Mouse (Mus musculus) gastrocnemius, postnatal 10 days (tissue): ENCODE measurements around the gene Galr3. TPM values are rescaled to one million over a fixed set of nuclear protein-coding genes. Genes with fewer than 3 reads are reported as not detected.
"Not testable (repeated sequence)": the region's sequence is repeated elsewhere in the genome, so short reads cannot be mapped to it uniquely, and the experiment has no call there.

Source experiments
- DNase-seq: peaks from one replicate; pipeline ENCODE4 v3.0.0; 2021; ENCODE audit warnings: mixed read lengths
- total RNA-seq, 2 experiments: library from RNA; stranded (reverse); gene quantifications; 2 replicates each; pipeline ENCODE4 v1.2.3; 2021

The Galr3 gene
- total RNA-seq, 2 experiments from 2014 or later, result 0.25 to 0.35 TPM

DNA sequence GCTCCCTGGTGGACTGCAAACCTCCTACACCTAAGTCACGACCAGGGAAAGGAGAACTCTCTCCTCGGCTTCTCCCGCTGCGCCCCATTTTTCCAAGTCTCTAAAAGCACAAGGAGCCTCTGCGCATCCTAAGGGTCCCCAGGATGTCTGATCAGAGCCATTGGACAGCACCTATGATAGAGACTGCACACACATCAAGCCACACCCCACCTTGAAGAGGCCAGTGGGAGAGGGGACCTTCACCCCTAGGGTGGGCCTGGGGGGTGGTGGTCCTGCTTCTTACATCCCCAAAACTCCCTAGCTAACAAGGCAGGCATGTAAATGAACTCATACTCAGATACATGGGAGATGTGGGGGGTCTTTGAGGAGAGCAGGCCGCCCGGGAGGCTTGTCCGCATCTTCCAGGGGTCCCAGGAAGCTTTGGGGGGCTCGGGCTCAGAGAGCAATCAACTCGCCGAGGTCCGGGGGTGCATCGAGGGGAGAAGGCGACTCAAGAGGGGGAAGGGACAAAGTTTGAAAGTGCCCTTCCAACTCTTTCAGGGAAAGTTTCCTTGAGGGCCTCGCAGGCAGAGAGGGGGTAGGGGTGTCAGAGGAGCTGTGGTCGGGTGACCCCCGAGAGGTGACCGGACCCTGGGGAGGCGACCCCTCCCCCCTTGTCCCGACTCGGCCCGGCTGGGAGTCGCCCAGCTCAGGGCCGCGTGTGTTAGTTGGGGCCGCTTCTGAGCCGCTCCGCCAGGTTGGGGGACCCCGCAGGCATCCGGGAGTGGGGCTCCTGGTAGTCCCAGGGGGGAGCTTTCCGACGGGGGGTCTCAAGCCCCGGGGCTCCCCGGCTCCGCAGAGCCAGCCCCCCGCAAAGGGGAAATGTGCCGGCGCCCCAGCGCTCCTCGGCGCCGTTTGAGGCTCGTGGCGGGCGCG lies 14.1 kb upstream of the Galr3 start:
- peak; percentile 54 for DNase-seq

DNA sequence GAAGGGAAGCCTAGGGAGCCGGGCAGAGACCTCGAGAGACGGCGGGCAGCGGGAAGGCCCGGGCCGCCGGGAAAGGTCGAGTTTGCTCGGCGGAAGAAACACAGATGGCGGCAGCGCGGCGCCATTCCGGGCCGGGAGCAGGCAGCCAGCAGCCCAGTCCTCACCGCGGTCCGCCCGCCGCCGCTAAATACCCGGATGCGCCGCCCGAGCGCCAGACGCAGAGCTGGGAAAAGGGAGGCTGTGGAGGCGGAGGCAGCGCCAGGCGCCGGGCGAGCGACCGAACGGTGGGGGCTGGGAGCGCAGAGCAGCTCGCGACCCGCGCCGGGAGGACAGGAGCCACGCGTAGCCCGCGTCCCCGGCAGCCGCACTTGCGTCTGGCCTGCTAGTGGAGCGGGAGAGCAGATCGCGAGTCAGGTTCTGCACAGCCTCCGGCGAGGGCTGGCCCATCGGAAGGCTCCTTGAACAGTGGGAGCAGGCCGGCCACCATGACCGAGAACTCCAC lies 13.4 kb upstream of the Galr3 start, which contains the start of gene H1f0:
TSS of gene H1f0 (plus strand) at position 214 of the 502 bp plus-strand sequence.
- peak; percentile 98 for DNase-seq

DNA sequence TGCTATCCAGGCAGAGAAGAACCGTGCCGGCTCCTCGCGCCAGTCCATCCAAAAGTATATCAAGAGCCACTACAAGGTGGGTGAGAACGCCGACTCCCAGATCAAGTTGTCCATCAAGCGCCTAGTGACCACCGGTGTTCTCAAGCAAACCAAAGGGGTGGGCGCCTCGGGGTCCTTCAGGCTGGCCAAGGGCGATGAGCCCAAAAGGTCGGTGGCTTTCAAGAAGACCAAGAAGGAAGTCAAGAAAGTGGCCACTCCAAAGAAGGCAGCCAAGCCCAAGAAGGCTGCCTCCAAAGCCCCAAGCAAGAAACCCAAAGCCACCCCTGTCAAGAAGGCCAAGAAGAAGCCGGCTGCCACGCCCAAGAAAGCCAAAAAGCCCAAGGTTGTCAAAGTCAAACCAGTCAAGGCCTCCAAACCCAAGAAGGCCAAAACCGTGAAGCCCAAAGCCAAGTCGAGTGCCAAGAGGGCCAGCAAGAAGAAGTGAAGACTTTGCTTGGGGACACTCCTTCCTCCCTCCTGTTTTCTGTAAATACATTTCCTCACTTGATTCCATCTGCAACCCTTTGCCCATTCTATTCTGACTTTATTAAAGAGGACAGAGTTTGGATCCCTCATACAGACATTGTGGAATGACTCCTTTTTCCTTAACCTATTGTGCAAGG lies 12.7 kb upstream of the Galr3 start:
- DNase-seq, result no peak

DNA sequence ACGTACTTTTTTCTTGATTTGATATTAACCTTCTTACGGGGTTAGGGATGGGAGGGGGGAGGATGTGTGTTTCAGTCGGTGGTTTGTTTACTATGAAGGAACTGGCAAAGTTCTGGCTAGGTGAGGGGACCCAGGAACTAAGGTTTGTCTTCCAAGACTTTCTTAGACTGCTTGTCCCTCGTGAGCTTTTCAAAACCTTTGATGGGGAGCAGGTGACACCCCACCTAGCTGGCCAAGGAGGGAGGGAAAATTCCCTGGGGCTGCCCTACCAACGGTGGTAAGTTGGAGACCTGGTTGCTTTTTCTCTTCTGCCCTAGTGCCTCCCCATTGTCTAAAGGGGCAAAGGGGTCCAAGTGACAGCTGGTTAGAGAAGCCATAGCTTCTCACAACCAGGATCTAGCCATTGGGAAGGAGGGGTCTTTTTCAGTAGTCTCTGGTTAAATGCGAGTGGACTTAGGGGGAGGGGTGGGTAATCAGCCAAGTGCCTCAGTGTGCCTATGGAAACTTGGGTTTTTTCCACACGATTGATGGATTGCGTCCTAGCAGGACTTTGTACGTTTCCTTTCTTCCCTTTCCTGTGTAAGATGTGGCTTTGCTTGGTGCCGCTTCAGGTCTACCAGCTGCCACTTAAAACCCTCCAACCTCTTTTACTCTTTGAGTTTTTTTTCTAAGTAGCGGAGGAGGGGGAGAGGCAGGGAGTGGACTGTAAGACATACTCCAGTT lies 12.0 kb upstream of the Galr3 start:
- DNase-seq, result no peak

DNA sequence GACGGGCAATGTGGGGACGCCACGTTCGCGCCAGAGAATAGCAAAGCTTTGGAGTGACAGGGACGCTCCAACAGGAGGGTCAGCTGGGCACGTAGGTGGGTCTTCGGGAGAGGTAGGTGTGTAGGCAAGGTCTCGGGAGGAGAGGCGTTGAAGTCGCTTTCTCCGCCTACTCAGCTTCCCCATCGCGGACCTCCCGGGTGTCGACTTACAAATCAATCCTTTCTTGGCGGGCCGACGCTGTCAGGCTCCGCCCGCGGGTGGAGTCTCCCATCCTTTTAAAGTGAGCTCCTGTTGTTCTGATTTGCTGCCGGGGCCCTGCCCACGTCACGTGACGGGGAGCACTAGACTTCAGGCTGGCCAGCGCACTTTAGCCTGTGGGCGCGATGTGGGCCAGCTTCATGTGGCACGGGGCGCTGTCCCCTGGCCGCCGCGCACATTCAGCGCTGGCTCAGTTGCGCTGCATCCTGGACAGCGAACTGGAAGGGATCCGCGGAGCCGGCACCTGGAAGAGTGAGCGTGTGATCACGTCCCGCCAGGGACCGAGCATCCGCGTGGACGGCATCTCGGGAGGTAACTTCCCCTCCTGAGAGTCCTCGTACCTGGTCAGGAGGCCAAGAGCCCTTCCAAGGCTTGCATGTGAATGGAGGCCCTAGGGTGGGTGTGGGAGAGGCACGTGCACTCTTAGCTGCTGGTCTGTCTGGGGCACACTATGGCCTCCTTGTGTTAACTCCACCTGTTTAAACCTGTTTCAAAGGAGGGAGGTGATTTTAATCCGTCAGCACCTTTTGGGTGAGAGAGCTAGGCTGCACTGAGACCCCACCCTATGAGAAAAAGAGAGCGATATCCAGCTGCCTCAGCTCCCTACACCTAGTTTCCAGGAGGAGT lies 10.9 kb upstream of the Galr3 start:
- DNase-seq, result peak; percentile 83

DNA sequence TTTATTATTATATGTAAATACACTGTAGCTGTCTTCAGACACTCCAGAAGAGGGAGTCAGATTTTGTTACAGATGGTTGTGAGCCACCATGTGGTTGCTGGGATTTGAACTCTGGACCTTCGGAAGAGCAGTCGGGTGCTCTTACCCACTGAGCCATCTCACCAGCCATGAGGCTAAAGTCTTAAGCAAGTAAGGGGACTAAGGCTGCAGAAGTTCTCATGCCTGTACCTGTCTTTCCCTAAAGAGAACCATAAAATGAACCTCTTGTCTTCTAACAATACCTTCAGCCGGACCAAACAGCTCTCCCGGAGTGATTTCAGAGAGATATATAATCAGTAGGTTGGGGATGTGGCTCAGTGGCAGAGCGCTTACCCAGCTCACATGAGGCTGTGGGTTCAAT lies 9.8 kb upstream of the Galr3 start:
- not testable (repeated sequence) for DNase-seq

DNA sequence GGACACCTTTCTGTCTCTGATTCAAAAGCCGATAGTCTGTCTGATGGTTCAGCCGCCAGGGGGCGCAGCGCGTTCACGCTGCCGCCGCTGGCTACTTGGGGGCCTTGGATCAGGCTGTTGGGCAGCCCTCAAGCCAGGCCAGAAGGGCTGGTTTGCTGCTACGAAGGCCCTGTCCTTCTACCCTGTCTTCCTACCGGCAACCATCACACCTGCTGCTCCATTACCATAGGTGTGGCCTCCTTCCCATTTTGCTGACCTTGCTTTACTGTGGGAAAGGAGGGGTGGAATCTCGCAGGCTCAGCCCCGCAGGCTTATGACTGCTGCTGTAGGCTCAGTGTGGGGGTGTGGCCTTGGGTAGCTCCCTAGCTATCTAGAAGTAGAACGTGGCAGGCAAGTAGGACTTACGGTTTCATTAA lies 3.8 kb upstream of the Galr3 start:
- peak; percentile 91 for DNase-seq

DNA sequence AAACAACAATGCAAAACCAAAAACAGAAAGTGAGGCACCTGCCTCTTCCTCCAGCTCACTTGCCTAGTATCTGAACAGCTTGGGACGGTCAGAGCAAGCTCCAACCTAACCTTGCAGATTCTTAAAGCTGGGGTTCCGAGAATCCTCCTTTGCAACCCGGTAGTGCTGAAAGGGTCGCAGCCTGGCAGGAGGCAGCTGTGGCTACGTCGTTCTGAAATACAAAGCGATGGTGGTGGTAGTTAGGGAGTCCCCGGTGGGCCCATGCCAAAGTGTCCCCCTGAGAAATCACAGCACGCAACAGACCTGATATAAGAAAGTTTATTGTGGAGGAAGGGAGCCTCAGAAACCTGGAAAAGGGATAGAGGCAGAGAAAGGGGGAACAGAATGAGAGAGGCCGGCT lies 3.4 kb upstream of the Galr3 start:
- DNase-seq, result no peak

DNA sequence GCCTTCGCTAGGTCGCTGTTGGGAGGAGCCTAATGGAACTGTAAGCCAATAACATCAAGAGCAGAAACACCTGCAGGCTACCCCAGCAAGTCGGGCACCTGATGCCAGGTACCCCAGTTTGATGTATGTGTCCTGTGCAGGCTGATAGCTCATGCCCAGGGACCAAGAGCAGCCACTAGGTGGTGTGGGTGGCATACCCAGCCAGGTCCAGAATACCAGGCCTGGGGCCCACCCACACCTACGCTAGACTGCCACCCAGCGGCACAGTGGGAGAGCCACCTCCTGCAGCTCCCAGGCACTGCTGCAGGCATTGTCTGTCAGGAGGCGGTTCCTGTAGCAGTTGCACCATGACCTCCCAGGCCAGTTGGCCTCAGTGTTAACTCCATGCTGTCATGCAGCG lies 2.8 kb upstream of the Galr3 start:
- peak; percentile 76 for DNase-seq

DNA sequence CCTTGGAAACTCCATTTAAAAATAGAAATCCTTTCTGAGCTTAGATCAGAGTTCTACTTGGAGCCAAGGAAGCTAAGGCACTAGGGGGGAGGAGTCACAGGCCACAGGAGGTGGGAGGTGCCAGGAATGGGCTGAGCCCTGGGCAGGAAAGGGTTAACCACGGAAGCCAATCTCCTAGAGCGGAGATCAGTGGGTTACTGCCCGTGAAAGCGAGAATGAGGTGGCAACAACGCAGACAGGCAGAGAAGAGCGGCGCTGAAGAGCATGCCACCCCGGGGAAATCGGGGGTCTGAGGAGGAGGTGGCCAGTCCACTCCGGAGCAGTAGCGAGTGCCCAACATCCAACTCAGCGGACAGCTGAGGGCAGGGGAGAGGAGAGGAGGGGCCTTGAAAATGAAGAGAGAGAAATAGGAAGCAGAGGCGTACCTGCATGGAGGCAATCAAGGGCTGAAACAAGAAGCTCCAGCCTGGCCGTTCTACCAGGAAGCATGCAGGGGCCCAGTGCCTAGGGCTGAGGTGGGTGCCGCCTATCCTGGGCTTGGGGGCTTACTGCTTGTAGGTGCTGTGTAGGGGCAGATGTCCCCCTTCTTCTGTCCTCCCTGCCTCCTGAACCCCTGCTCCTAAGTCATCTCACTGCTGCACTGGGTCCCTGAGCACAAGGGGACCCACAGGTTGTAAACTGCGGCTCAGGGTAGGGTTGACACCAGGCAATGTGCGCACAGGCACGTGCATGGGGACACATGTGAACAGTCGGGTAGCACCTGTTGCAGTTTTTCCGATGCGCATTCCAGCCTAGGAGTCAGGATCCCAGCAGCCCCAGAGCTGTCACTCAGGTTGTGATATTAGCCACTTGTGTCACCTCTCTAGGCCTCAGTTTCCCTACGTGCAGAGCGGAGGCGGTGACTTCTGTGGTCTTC lies 926 bp upstream of the Galr3 start:
- no peak for DNase-seq

DNA sequence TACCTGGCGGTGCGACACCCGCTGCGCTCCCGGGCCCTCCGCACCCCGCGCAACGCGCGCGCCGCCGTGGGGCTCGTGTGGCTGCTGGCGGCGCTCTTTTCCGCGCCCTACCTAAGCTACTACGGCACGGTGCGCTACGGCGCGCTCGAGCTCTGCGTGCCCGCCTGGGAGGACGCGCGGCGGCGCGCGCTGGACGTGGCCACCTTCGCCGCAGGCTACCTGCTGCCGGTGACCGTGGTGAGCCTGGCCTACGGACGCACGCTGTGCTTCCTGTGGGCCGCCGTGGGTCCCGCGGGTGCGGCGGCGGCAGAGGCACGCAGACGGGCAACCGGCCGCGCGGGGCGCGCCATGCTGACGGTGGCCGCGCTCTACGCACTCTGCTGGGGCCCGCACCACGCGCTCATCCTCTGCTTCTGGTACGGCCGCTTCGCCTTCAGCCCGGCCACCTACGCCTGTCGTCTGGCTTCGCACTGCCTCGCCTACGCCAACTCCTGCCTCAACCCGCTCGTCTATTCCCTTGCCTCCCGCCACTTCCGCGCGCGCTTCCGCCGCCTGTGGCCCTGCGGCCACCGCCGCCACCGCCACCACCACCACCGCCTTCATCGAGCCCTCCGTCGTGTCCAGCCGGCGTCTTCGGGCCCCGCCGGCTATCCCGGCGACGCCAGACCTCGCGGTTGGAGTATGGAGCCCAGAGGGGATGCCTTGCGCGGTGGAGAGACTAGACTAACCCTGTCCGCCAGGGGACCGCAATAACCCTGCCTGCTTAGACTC lies 1.2 kb downstream of the Galr3 start:
- no peak for DNase-seq

DNA sequence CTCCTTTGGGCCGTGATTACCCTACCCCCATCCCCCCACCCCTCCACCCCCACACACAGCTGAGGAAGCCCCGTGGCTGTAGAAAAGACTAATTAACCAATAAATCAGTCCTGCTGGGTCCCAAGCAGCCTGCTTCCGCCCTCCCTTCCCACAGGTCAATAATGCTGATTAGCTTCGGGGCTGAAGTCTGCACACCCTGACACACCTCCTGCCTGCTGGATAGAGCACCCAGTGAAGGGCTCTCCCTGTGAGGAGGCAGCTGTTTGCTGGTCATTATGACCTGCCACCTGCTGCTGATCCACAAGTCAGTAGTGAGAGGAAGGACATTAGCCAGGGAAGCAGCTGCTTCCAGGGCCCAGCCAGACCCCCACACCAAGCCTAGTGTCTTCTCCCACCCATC lies 3.2 kb downstream of the Galr3 start:
- DNase-seq, result no peak

DNA sequence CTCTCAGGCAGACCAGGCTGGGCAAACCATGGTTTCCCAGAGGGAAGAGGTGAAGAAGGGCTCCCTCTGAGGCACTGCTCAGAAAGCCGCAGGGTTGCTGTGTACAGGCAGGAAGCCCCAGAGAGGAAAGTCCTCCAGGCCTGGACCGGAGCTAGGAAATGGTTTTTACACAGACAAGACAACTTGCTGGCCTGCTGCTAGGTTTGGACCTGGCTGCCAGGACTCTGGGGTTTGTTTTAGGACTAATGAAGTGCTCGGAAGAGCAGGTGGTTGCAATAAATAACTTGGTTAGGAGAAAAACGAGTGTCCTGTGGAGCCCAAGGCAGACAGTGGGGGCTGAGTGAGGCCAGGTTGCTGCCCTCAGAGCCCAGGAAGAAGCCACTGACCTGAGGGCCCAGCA lies 6.5 kb downstream of the Galr3 start:
- DNase-seq, result no peak

DNA sequence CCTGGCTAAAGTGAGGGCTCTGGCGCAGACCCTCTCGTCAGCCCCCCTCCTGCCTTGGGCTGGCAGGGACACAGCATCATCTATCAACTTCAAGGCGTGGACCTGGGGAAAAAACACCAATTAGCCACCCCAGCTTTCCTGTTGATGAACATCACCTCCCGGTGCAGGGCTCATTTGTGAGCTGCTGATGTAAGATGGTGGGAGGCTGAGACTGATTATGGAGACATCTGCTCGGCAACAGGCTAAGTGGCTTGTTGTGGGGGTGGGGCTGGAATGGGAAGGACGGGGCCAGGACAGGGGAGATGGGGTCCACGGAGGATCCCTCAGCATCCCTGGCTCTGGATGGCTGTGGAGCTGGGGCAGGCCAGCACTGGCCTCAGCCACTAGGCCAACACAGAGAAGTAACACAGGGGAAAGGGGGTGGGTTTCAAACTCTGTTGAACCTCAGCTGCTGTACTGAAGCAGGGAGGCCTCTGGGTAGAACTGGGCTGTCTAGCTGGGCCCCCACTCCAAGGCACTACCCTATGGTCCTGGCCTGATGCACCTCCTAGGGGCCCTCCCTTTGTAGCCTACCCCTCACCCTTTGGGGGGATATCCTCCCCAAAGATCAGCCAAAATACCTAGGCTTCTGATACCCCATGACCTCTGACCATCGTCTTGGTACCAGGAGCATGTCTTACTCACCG lies 8.6 kb downstream of the Galr3 start:
- no peak for DNase-seq

DNA sequence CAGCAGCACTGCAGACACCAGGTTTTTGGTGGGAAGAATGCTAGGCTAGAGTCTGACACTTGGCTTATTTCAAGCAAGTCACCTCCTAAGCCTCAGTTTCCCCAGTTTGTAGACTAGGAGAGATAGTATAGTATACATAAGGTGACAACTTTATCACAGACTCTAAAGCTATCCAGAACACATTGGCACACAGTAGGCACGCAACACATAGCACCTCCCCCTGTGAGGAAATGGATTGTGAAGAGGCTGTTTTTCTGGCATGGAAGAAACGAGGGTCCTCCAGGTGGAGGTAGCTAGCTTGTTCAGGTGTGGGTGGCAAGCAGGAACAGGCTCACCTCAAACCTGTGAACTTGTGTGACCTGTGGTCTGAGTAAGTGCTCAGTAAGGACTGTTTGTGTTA lies 9.3 kb downstream of the Galr3 start:
- DNase-seq, result no peak

DNA sequence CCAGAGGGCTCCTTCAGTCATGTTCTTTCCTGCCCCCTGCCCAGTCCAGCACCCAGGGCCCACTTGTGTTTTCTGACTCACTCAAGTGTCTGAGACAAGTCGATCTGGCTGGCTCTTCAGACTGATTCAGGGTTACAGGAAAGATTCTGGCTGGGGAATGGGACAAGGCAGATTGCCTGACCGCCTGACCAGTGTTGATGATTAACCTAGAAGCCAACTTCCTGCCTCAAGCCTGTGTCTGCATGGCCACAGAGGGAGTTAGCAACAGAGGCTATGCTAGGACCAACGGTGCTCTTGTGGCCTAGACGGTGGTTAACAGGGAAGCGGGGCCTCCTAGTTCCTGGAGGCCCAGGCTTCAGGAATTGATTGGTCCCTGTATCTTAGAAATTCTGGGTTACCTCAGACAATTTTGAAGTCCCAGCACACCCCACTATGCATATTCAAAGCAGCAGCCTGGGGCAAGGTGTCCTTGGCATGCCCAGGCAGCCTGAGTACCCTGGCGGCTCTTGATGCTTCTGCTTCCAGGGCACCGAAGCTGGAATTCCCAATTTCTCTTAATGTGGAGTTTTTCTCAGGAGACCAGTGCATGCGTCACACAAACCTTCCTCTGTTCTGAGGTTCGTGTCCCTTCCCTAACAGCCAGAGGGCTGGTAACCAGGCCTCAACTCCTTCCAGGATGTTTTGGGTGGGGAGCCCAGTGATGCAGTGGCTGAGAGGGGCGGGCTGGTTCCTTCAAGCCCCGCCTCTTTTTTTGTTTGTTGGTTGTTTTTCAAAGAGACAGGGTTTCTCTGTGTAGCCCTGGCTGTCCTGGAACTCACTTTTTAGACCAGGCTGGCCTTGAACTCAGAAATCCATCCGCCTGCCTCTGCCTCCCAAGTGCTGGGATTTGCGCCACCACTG lies 10.0 kb downstream of the Galr3 start:
- DNase-seq, result no peak

DNA sequence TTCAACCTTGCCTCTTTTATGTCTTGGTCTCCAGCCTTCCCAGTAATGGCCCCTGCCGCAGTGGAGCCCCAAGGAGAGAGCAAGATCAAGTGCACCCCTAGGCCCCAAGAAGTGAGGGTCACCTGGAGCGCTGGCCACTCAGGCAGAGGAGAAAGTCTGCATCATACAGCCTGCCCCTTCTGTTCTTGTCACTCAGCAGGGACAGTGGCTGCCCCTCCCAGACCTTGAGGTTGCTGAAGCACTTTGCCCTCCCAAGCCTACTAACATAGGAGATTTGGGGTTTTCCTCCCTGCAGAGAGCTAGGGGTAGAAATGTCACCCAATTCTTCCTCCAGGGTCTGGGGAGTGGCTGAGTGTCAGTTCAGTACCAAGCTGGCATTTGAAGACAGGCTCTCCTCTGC lies 10.7 kb downstream of the Galr3 start:
- no peak for DNase-seq

DNA sequence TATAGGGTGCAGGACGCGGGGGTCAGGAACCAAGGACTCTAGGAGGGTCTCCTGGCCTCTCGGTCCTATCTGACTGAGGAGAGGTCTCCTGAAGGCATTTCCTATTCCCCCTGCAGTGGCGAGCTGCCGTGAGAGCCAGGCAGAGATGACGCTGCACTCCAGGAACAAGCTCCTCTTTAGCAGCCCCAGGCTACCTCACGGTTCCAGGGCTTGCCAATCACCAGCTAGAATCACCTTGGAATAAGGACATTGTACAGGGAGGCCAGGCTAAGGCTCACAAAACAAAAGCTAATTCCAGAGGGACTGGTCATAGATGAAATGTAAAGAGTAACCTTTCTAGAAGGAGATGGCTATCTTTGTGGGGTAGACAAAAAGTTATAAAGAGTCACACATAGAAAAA lies 14.9 kb downstream of the Galr3 start:
- DNase-seq, result no peak
